Mouse (Mus musculus) heart, embryonic 13.5 days (tissue): ENCODE data around the gene Akap5. TPM values are rescaled to one million over a fixed set of nuclear protein-coding genes. Genes with fewer than 3 reads are reported as not detected.
A peak's percentile ranks its signal among the peaks of the same experiment; 100 is the strongest.

ENCODE experiments used
- ATAC-seq: fragments of 200-750 bp; cut with Nextera tagmentation; 2 replicates; pipeline ENCODE4 v1.8.0; 2017; ENCODE audit warnings: moderate TSS enrichment; ENCODE audit not compliant: insufficient number of reproducible peaks, low FRiP score, low TSS enrichment; ENCODE audit errors: extremely low read depth
- H3K27ac ChIP-seq: fragments of 300-500 bp; sonication (generic); replicated peaks from 2 replicates; pipeline ENCODE4 v1.5.1; 2015; ENCODE audit warnings: moderate library complexity, mild to moderate bottlenecking, inconsistent platforms
- H3K27me3 ChIP-seq: fragments of 300-500 bp; sonication (generic); replicated peaks from 2 replicates; pipeline ENCODE4 v1.6.1; 2015; ENCODE audit warnings: mild to moderate bottlenecking, inconsistent platforms
- H3K36me3 ChIP-seq: fragments of 300-500 bp; sonication (generic); 2 replicates; pipeline ENCODE4 v1.6.1; 2015; ENCODE audit warnings: mild to moderate bottlenecking, inconsistent platforms
- H3K4me1 ChIP-seq: fragments of 300-500 bp; sonication (generic); 2 replicates; pipeline ENCODE4 v1.6.1; 2015; ENCODE audit warnings: inconsistent platforms
- H3K4me2 ChIP-seq: fragments of 300-500 bp; sonication (generic); 2 replicates; pipeline ENCODE4 v1.6.1; 2015; ENCODE audit warnings: inconsistent platforms, mild to moderate bottlenecking, moderate library complexity
- H3K4me3 ChIP-seq: fragments of 300-500 bp; sonication (generic); 2 replicates; pipeline ENCODE4 v1.5.1; 2015; ENCODE audit warnings: moderate library complexity, mild to moderate bottlenecking, inconsistent platforms
- H3K9ac ChIP-seq: fragments of 300-500 bp; sonication (generic); 2 replicates; pipeline ENCODE4 v1.6.1; 2015; ENCODE audit warnings: inconsistent platforms, mild to moderate bottlenecking, moderate library complexity
- H3K9me3 ChIP-seq: fragments of 300-500 bp; sonication (generic); 2 replicates; pipeline ENCODE4 v1.6.1; 2016; ENCODE audit warnings: inconsistent platforms
- WGBS: fragments of 180-500 bp; shearing (Covaris S2); methylation state at CpG from one replicate; pipeline ENCODE4 v1.1.7; 2015; ENCODE audit warnings: mixed read lengths; 5-methylcytosine and 5-hydroxymethylcytosine counted together
- polyA plus RNA-seq: library from polyadenylated mRNA; unstranded; fragments of >200 nt; fragmentation: Nextera tagmentation; extraction: Ambion mirVana; gene quantifications from 2 replicates; pipeline ENCODE4 v1.2.1, GENCODE M21; 2015

Gene Akap5
- polyA plus RNA-seq, 1 experiment from 2014 or later: 4.4 TPM

DNA sequence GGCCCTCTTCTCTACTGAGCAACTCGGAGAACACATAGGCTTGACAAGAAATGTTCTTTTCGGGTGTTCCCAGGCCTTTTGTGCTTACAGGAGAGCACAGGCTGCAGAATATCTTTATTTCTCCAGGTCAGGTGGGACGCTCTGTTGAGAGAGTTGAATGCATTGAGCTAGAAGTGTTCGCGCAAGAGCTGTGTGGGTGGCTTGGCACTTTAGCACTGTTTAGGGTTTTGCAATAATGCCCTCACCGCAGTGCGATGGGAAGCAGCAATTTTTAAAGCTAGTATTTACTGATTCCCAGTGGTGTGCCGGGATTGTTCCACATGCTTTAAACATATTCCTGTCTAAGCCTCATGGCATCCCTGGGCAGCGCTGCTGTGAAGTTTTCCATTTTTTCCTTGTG lies 13.5 kb upstream of the Akap5 start:
- no peak overlapping the region for H3K4me3 ChIP-seq
- H3K4me2 ChIP-seq: no peak overlapping the region
- H3K36me3 ChIP-seq: peaks cover 55% of the 10 kb centered on the region
- H3K4me1 ChIP-seq: peaks cover 48% of the 10 kb centered on the region
- H3K9me3 ChIP-seq: no peaks in the 10 kb centered on the region
- WGBS: 87% methylated on average over 9 of the region's 9 CpGs
- H3K27ac ChIP-seq: no peak overlapping the region
- H3K9ac ChIP-seq: peak overlapping the region; percentile 6
- no peaks in the 10 kb centered on the region for H3K27me3 ChIP-seq
- ATAC-seq: no peak

DNA sequence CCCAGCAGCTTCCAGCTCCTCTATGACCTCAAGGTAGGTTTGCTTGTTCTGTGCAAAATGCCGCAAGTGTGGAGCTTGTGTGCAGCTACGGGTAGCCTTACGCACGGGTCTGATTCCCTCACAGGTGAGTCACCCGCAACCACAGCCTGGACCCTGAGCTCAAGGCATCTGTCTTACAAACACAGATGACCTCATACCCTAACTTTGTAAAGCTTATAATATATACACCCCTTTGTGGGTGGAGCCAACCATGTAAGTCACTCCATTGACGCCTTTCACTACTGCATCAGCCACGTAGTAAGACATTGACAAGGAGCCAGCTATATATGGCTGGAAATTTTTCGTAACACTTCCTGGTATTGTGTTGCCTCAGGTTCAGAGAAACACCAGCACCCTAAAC lies 12.7 kb upstream of the Akap5 start:
- Histone ChIP-seq H3K4me1 (peaks cover 47% of the 10 kb centered on the region), H3K4me3 (no peak overlapping the region), H3K9ac (peak overlapping the region; percentile 6; the same call in 1 of the 2 replicates), H3K36me3 (peaks cover 48% of the 10 kb centered on the region), H3K27me3 (no peaks in the 10 kb centered on the region), H3K4me2 (no peak overlapping the region), H3K27ac (peak overlapping the region; percentile 17; the same call in 1 of the 2 replicates), H3K9me3 (no peaks in the 10 kb centered on the region)
- no peak for ATAC-seq
- 71% methylated on average over 8 of the region's 8 CpGs for whole genome bisulfite sequencing

DNA sequence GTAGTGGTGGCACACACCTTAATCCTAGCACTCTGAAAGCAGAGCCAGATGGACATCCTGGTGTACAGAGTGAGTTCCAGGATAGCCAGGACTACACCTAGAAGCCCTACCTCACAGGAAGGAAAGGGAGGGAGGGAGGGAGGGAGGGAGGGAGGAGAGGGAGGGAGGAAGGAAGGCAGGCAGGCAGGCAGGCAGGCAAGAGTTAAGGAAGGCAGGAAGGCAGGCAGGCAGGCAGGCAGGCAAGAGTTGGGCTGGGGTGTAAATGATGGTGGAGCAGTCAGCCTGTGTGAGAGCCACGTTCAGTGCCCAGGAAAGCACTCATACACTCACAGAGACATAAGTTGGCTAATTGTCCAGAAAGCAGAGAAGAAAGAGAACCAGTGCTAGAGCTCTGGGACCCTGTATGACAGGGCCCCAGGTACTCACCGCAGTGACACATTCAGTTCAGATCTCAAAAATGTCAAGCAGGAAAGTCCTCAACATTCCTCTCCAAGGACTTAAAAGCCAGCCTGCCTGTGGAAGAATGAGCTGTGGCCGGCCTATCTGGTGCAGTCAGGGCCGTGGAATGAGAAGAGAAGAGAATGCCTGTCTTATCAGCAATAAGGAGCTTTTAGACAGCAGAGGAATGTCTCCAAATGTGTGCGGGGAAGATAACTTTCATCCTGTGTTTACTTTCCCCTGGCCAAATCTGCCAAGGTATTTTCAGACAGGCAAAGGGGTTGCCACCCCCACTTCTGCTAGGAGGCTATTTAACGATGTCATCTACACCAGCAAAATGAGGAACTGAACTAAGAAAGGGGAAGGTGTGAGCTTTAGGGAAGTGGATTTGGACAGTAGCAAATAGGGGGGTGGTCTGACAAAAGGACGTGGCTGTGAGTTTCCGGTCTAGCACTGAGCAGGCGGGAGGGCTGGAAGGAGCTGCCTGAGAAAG lies 6.1 kb upstream of the Akap5 start:
- peak overlapping the region; percentile 17 for H3K4me3 ChIP-seq
- peak overlapping the region; percentile 61 for H3K9ac ChIP-seq
- H3K4me1 ChIP-seq: peaks cover 41% of the 10 kb centered on the region
- 4% methylated on average over 9 of the region's 9 CpGs for WGBS
- no peaks in the 10 kb centered on the region for H3K9me3 ChIP-seq
- peak overlapping the region; percentile 58 for H3K4me2 ChIP-seq
- peak; percentile 57; the same call in 1 of the 2 replicates for ATAC-seq
- H3K36me3 ChIP-seq: peaks cover 40% of the 10 kb centered on the region
- no peaks in the 10 kb centered on the region for H3K27me3 ChIP-seq
- peak overlapping the region; percentile 92 for H3K27ac ChIP-seq

DNA sequence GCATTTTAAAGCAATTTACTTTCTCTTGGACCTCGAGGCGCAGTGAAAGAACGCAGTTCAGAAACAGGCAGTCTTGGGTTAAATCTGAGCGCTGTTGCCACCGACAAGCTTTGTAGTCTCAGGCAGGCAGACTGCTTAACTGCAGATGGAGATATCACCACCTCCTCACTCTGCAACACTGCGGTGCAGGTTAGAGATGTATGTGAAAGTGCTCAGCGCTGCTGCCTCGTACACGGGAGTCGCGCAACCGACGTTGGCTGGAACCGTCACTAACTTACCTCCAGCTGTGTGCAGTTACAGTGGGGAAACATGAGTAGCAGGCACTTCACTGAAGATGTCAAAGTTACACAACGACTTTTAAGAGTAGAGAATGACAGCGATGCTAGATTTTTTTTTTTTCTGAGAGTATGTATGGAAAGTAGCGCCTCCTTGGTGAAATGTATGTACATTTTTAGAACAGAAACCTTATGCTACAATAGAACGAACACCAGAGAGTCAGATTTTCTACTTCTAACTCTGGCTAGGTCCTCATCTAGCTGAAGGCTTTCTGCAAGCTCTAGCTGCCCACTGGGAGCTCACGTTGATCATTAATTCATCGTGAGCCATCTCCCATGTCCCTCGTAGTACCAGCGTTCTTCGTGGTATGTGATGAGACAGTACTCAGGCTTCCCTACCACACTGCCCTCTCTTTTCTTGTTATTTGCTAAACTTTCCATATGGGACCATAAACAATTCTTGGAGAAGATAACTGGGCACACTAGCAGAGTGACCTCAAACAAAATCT lies 1.9 kb downstream of the Akap5 start:
- H3K4me2 ChIP-seq: 0 out of 2 replicates have a peak overlapping the region, but pooled peaks have one; percentile 1

DNA sequence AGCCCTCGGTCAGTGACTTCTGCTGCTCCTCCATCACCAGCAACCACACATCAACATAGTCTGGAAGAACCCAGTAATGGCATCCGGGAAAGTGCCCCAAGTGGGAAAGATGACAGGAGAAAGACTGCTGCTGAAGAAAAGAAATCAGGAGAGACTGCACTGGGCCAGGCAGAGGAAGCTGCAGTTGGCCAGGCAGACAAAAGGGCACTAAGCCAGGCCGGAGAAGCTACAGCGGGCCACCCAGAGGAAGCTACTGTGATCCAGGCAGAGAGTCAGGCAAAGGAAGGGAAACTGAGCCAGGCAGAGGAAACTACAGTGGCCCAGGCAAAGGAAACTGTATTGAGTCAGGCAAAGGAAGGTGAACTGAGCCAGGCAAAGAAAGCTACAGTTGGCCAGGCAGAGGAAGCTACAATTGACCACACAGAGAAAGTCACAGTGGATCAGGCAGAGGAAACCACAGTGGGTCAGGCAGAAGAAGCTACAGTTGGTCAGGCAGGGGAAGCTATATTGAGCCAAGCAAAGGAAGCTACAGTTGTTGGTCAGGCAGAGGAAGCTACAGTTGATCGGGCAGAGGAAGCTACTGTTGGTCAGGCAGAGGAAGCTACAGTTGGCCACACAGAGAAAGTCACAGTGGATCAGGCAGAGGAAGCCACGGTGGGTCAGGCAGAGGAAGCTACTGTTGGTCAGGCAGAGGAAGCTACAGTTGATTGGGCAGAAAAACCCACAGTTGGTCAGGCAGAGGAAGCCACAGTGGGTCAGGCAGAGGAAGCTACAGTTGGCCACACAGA lies 4.1 kb downstream of the Akap5 start:
- H3K9ac ChIP-seq: no peak overlapping the region
- H3K4me3 ChIP-seq: no peak overlapping the region
- H3K4me1 ChIP-seq: peaks cover 11% of the 10 kb centered on the region
- ATAC-seq: no peak
- no peaks in the 10 kb centered on the region for H3K27me3 ChIP-seq
- H3K27ac ChIP-seq: no peak overlapping the region
- no peak overlapping the region for H3K4me2 ChIP-seq
- H3K9me3 ChIP-seq: no peaks in the 10 kb centered on the region
- H3K36me3 ChIP-seq: peaks cover 28% of the 10 kb centered on the region
- WGBS: 87% methylated on average over 6 of the region's 6 CpGs

More for the DNA sequence above, 1.9 kb downstream of the Akap5 start:
- Histone ChIP-seq H3K36me3 (peaks cover 28% of the 10 kb centered on the region), H3K27me3 (no peaks in the 10 kb centered on the region), H3K9ac (no peak overlapping the region), H3K4me1 (peaks cover 12% of the 10 kb centered on the region), H3K9me3 (no peaks in the 10 kb centered on the region), H3K27ac (no peak overlapping the region), H3K4me3 (no peak overlapping the region)
- WGBS: 77% methylated on average over 23 of the region's 23 CpGs
- no peak for ATAC-seq

DNA sequence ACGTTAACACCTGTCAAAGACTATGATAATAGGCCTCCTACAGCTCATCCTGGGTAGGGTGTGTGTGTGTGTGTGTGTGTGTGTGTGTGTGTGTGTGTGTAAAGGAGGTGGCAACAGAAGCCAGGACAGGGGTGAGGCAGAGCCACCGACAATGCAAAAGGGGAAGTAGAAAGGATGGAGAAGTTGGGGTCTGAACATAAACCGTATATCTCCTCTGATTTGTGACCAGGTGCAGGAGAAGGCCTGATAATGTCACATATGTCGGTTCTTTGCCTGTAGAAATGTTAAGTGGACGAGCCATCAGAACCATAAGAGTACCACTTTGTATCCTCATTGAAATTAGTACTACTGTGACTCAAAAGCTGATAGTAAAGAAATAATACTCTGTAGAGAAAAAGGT lies 9.0 kb downstream of the Akap5 start:
- H3K9me3 ChIP-seq: no peaks in the 10 kb centered on the region
- no peak overlapping the region for H3K27ac ChIP-seq
- H3K36me3 ChIP-seq: peaks cover 16% of the 10 kb centered on the region
- no peak overlapping the region for H3K4me2 ChIP-seq
- no peaks in the 10 kb centered on the region for H3K27me3 ChIP-seq
- no peak overlapping the region for H3K9ac ChIP-seq
- 75% methylated on average over 5 of the region's 5 CpGs for WGBS
- 0 out of 2 replicates have a peak, but pooled peaks cover 6% of the 10 kb centered on the region for H3K4me1 ChIP-seq
- H3K4me3 ChIP-seq: no peak overlapping the region
- no peak for ATAC-seq

DNA sequence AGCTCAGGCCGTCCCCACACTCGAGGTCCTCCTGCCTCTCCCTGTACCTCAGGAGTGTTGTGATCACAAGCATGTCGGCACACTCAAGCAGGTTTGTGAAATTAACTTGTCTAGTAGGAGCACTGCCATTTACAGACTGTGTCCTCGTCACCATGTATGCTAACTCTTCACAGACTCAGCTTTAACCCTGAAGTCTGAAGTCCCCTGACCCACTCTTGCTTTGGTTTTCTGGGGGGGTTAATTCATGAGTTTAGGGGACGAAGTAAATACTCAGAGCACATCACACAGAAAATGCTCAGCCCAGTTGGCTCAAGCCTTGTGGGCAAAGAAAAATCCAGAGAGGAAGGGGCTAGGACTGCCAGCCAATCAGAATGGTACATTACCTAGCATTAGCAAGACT lies 10.9 kb downstream of the Akap5 start:
- no peak for ATAC-seq
- Histone ChIP-seq H3K9me3 (no peaks in the 10 kb centered on the region), H3K4me2 (no peak overlapping the region), H3K4me3 (no peak overlapping the region), H3K27ac (no peak overlapping the region), H3K4me1 (0 out of 2 replicates have a peak, but pooled peaks cover 6% of the 10 kb centered on the region), H3K27me3 (no peaks in the 10 kb centered on the region), H3K36me3 (peaks cover 7% of the 10 kb centered on the region), H3K9ac (no peak overlapping the region)
- 78% methylated on average over 5 of the region's 5 CpGs for WGBS

DNA sequence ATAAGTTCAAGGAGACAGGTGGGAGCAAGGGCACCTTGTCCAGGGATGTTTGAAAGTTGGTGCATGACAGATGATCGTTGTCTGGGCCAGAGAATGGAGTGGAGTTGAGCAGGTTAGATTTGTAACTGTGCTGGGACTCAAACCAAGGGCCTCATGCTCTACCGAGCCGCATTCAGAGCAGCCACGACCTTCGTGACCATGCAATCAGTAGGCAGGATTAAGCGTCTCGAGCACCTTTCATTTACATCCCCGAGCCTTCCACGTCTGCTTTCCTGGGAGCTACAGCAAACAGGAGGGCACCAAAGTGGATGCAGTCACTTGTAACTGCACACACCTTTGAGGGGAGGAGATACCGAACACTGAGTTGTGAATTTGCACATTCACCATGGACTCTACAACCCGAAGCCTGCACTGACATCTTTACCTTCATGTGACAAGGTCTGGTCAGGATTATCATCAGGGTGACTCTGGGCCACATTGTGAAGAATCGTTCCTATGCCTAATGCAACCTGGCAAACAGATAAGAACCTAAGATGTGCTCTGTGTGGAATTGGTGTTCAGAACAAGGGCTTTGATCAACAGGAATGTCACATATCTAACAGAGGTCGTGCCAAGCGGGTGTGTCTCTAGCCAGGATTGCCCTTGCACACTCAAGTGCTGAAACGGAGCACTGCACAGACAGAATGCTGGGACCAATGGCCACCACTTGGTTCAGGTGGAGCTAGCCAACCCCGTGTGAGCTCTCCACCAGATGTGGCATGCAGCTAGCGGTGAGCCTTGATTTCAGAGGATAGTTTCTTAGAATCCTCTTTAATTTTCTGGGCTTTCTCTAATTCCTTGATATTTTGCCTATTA lies 11.6 kb downstream of the Akap5 start:
- H3K4me2 ChIP-seq: no peak overlapping the region
- H3K36me3 ChIP-seq: no peaks in the 10 kb centered on the region
- no peak overlapping the region for H3K27ac ChIP-seq
- H3K27me3 ChIP-seq: no peaks in the 10 kb centered on the region
- H3K4me3 ChIP-seq: no peak overlapping the region
- no peak overlapping the region for H3K9ac ChIP-seq
- H3K4me1 ChIP-seq: 0 out of 2 replicates have a peak, but pooled peaks cover 6% of the 10 kb centered on the region
- WGBS: 62% methylated on average over 17 of the region's 17 CpGs
- H3K9me3 ChIP-seq: no peaks in the 10 kb centered on the region
- ATAC-seq: no peak

DNA sequence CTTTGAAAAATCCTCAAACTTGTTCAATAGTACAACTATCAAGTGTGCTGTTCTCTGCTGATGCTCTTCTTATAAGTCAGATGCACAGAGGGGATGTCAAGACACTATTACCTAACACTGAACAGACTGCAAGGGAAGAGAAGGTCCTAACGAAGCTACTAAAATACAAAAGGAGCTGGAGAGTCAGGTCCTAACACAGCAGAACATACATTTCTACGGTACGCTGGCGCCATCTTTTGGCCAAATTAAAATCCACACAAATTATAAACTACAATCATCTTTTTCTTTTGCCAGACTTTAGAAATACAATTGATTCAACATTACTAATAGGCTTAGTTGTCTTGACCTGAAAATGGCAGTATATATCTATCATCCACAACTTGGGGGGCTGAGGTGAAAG lies 16.4 kb downstream of the Akap5 start:
- H3K4me1 ChIP-seq: 0 out of 2 replicates have a peak, but pooled peaks cover 6% of the 10 kb centered on the region
- no peak overlapping the region for H3K27ac ChIP-seq
- H3K27me3 ChIP-seq: no peaks in the 10 kb centered on the region
- 5% methylated on average over 4 of the region's 4 CpGs for WGBS
- ATAC-seq: no peak
- no peak overlapping the region for H3K4me3 ChIP-seq
- H3K36me3 ChIP-seq: peaks cover 8% of the 10 kb centered on the region; the same call in 1 of the 2 replicates
- H3K4me2 ChIP-seq: no peak overlapping the region
- H3K9ac ChIP-seq: no peak overlapping the region
- no peaks in the 10 kb centered on the region for H3K9me3 ChIP-seq

DNA sequence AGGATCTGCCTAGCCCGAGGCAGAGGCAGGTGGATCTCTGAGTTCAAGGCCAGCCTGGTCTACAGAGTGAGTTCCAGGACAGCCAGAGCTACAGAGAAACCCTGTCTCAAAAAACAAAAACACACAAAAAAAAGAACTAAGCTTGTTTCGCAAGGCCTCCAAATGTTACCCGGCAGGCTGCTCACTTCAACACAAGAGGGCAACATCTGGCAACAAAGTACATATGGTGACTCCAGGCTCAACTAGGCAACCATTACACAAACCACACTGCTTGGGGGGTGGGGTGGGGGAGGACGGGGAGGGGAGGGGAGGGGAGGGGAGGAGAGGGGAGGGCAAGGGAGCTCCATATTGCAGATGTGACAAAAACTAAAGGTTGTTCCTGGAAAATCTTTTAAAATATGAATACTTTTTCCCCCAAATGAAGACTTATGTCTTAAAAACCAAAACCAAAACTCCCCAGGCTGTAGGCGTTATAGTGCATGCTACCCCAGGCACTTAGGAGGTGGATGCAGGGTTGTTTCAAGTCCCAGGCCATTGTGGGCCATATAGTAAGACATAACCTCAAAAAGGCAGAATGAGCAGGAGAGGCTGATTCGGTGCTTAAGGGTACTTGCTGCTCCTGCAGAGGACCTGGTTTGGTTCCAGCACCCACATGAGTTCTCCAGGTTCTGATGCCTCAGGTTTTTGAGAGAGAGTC lies 21.2 kb downstream of the Akap5 start:
- Histone ChIP-seq H3K4me1 (peaks cover 6% of the 10 kb centered on the region; the same call in 1 of the 2 replicates), H3K9me3 (no peaks in the 10 kb centered on the region), H3K4me3 (no peak overlapping the region), H3K27ac (no peak overlapping the region), H3K9ac (no peak overlapping the region), H3K27me3 (no peaks in the 10 kb centered on the region), H3K36me3 (peaks cover 42% of the 10 kb centered on the region), H3K4me2 (no peak overlapping the region)
- 77% methylated on average over 5 of the region's 6 CpGs for WGBS
- no peak for ATAC-seq
